Comparison of ENCODE assay signal across 27 mouse cellular contexts in genomic region chr19:34370397-34370796, GRCm38 (mm10).
DNase-seq lines count a peak whose midpoint lies in the region; ATAC-seq and TF ChIP-seq lines count a peak whose summit lies in the region.
"Had no signal": no experiment of that assay in that cellular context is flagged by ENCODE, and none has a peak within 500 bp of the region (broad histone marks: within the 10 kb centered on the region; RNA-seq: fewer than 3 reads in every experiment).

No protein-coding gene starts in this region.

- no peaks in the 10 kb centered on the region for H3K4me1 ChIP-seq in heart, embryonic 10.5 days
- no peaks in the 10 kb centered on the region for H3K4me1 ChIP-seq in liver, postnatal 0 days (ENCODE audit: insufficient read depth)
- H3K4me1 ChIP-seq: forebrain, embryonic 15.5 days; hindbrain, embryonic 12.5 days; liver, embryonic 13.5 days; lung, embryonic 15.5 days; midbrain, embryonic 10.5 days had no signal

- H3K9ac ChIP-seq in liver, postnatal 0 days (replicated peaks) = no peak overlapping the region
- H3K9ac ChIP-seq: forebrain, embryonic 15.5 days; hindbrain, embryonic 12.5 days; limb, embryonic 13.5 days; liver, embryonic 13.5 days; lung, embryonic 15.5 days had no signal

- TF ChIP-seq CTCF in liver, postnatal 0 days (IDR thresholded peaks at IDR 0.05; ENCODE audit: low read depth) = no peak
- TF ChIP-seq CTCF in layer of hippocampus, adult 2 months (conservative IDR thresholded peaks at IDR 0.05) = no peak

- no peaks in the 10 kb centered on the region for H3K36me3 ChIP-seq in heart, embryonic 10.5 days
- H3K36me3 ChIP-seq in liver, postnatal 0 days (replicated peaks; ENCODE audit: insufficient read depth, low read length) = no peaks in the 10 kb centered on the region
- H3K36me3 ChIP-seq: forebrain, embryonic 15.5 days; hindbrain, embryonic 12.5 days; limb, embryonic 13.5 days; liver, embryonic 13.5 days; lung, embryonic 15.5 days; midbrain, embryonic 10.5 days had no signal

- no peaks in the 10 kb centered on the region for H3K9me3 ChIP-seq in heart, embryonic 10.5 days
- no peaks in the 10 kb centered on the region for H3K9me3 ChIP-seq in liver, postnatal 0 days (ENCODE audit: low read length)
- H3K9me3 ChIP-seq: forebrain, embryonic 15.5 days; hindbrain, embryonic 12.5 days; limb, embryonic 13.5 days; liver, embryonic 13.5 days; lung, embryonic 15.5 days; midbrain, embryonic 10.5 days had no signal

- no peak for ATAC-seq in liver, postnatal 0 days
- ATAC-seq: forebrain, embryonic 15.5 days had no signal

- no peaks in the 10 kb centered on the region for H3K27me3 ChIP-seq in heart, embryonic 10.5 days (ENCODE audit: insufficient read depth, poor library complexity, severe bottlenecking)
- H3K27me3 ChIP-seq in liver, postnatal 0 days (ENCODE audit: insufficient read depth, low read length) = no peaks in the 10 kb centered on the region
- H3K27me3 ChIP-seq: forebrain, embryonic 15.5 days; hindbrain, embryonic 12.5 days; limb, embryonic 13.5 days; liver, embryonic 13.5 days; lung, embryonic 15.5 days had no signal

- no peak overlapping the region for H3K27ac ChIP-seq in heart, embryonic 10.5 days
- no peak overlapping the region for H3K27ac ChIP-seq in liver, postnatal 0 days (ENCODE audit: low read depth)
- no peak overlapping the region for H3K27ac ChIP-seq in layer of hippocampus, adult 2 months
- H3K27ac ChIP-seq: forebrain, embryonic 15.5 days; hindbrain, embryonic 12.5 days; limb, embryonic 13.5 days; liver, embryonic 13.5 days; lung, embryonic 15.5 days; midbrain, embryonic 10.5 days; stomach, postnatal 0 days had no signal

- DNase-seq in embryo, embryonic 10 days (ENCODE audit: low spot score) = peak; percentile 33
- no peak for DNase-seq in embryo, embryonic 9.5 days (ENCODE audit: extremely low spot score)
- peak; percentile 17 to 48 for DNase-seq in heart, adult 9 months (ENCODE audit: low spot score in 2 of 2)
- DNase-seq in heart, embryonic 10.5 days (ENCODE audit: low spot score) = no peak
- peak; percentile 40 for DNase-seq in embryo, embryonic 10.5 days (ENCODE audit: low spot score)
- peak; percentile 23 for DNase-seq in mesoderm, embryonic 11.5 days (ENCODE audit: low read depth, low spot score)
- no peak for DNase-seq in liver, postnatal 0 days
- DNase-seq in layer of hippocampus, adult 2 months (ENCODE audit: low spot score in 2 of 2) = no peak
- DNase-seq: adrenal gland, adult 2 months; cerebellum, adult 11 months; cerebellum, adult 9-11 months; gastrocnemius, postnatal 25 days; kidney, adult 2 months; kidney, postnatal 14 days; layer of hippocampus, postnatal 36 days; liver, embryonic 13.5 days; lung, postnatal 36 days; right cerebral cortex, postnatal 14 days; thymus, adult 2 months; thymus, postnatal 4 days had no signal

- TF ChIP-seq EP300 in liver, postnatal 0 days (IDR thresholded peaks at IDR 0.05; ENCODE audit: low read depth) = no peak

- H3K4me2 ChIP-seq in liver, postnatal 0 days (ENCODE audit: low read depth, low read length) = no peak overlapping the region
- H3K4me2 ChIP-seq: forebrain, embryonic 15.5 days; heart, embryonic 11.5 days; hindbrain, embryonic 12.5 days; limb, embryonic 13.5 days; liver, embryonic 13.5 days; lung, embryonic 15.5 days had no signal

- H3K4me3 ChIP-seq in heart, embryonic 10.5 days = no peak overlapping the region
- no peak overlapping the region for H3K4me3 ChIP-seq in liver, postnatal 0 days (ENCODE audit: low read depth, low read length)
- no peak overlapping the region for H3K4me3 ChIP-seq in layer of hippocampus, adult 2 months
- H3K4me3 ChIP-seq: forebrain, embryonic 15.5 days; hindbrain, embryonic 12.5 days; limb, embryonic 13.5 days; liver, embryonic 13.5 days; lung, embryonic 15.5 days; midbrain, embryonic 10.5 days had no signal

- 53% methylated on average over 3 of the region's 3 CpGs for WGBS in heart, embryonic 10.5 days
- WGBS in liver, postnatal 0 days (ENCODE audit: insufficient replicate concordance) = 47% methylated on average over 3 of the region's 3 CpGs

Comparison
In these comparisons a context has a peak if more than half of its experiments do, and no peak if none do; other contexts are left out.
1. DNase-seq: peak in embryo, embryonic 10 days (single experiment), heart, adult 9 months (2 of 2), embryo, embryonic 10.5 days (single experiment) and mesoderm, embryonic 11.5 days (single experiment); none in embryo, embryonic 9.5 days (single experiment), heart, embryonic 10.5 days (single experiment), liver, postnatal 0 days (single experiment) and layer of hippocampus, adult 2 months (0 of 2).